Mouse (Mus musculus) embryo, embryonic 10.5 days (tissue): ENCODE results near the gene Ptpdc1.
A peak's percentile ranks its signal among the peaks of the same experiment; 100 is the strongest.

Experiments used
- DNase-seq: peaks from one replicate; pipeline ENCODE4 v3.0.0-alpha.2; 2015; ENCODE audit warnings: low spot score

The Ptpdc1 gene

DNA sequence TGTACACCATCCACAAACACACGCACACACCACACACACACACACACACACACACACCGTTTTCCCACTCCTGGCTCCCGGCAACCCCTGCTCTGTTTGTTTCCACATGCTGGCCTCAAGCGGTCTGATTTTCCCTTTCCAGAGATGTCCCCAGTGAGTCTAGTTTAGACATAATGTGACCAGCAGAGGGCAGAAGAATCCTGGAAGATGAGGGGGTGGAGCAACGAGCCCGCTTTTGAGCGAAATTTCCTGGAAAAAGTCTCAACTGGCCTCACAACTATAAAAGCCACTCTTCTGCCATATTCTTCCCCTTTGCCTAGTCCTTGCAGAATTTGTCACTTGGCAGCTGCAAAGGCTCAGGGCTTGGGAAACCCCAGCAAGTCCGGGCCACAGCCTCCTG lies 30.2 kb upstream of the Ptpdc1 start:
- peak; percentile 94 for DNase-seq

- DNase-seq = peak; percentile 84
Measured at GRCm38 (mm10) chr13:48653788-48654770, 28.6 kb upstream of the Ptpdc1 start.

DNA sequence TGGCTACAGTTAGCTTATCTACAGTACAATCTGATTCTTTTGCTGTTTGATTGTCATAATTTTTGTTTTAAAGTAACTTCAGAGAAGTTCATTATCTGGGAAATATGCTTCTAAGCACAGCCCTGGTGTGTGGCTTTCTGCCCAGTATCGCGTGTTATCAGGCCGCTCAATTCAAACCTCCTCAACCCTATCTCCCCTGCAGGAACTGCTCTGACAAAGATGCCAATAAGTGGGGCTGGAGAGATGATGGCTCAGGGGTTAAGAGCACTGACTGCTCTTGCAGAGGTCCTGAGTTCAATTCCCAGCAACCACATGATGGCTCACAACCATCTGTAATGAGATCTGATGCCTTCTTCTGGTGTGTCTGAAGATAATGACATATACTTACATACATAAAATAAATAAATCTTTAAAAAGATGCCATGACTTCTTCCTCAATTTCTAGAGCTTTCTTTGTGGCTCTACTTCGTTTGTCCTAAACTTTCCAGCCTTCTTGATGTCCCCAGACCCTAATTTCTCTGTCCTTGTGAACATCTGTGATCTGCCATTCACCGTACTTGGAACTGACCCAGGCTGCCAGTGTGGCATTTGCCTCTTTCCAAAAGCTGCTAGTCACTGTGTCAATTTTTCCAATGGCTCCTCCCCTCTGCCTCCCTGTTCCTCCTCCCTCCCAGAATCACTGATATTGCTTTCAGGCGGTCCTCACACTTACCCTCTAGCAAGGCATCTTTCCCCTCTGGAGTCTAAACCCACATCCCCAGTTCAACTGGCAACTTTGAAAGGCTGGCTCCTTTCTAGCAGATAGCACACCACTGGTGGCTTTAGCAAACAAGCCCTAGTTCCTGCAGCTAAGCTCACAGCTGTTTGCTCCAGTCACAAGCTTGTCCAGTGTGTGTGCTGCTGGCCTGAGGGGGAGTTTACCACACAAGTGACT lies 25.9 kb upstream of the Ptpdc1 start:
- no peak for DNase-seq

DNA sequence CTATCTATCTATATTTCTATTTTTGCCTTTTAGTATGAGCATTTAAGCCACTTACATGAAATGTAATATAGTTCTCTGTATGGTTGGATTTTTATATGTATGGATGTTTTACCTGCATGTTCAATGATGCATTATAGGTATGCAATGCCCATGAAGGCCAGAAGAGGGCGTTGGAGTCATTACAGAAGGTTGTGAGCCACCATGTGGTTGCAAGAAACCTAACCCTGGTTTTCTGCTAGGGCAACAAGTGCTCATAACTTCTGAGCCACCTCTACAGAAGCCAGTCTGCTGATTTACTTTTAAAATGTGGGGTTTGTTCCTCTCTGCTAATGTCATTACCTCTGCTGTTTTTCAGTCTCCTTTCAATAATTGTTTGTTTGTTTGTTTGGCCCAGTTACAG lies 25.2 kb upstream of the Ptpdc1 start:
- peak; percentile 67 for DNase-seq

GRCm38 (mm10) chr13:48646696-48647095 lies 21.2 kb upstream of the Ptpdc1 start:
- no peak for DNase-seq

GRCm38 (mm10) chr13:48643991-48644390 lies 18.5 kb upstream of the Ptpdc1 start:
- no peak for DNase-seq

- DNase-seq = no peak
Measured at GRCm38 (mm10) chr13:48643072-48643471, 17.6 kb upstream of the Ptpdc1 start.

GRCm38 (mm10) chr13:48639570-48639969 lies 14.1 kb upstream of the Ptpdc1 start:
- DNase-seq = peak; percentile 90

- DNase-seq = no peak
Measured at GRCm38 (mm10) chr13:48637706-48638105, 12.2 kb upstream of the Ptpdc1 start.

DNA sequence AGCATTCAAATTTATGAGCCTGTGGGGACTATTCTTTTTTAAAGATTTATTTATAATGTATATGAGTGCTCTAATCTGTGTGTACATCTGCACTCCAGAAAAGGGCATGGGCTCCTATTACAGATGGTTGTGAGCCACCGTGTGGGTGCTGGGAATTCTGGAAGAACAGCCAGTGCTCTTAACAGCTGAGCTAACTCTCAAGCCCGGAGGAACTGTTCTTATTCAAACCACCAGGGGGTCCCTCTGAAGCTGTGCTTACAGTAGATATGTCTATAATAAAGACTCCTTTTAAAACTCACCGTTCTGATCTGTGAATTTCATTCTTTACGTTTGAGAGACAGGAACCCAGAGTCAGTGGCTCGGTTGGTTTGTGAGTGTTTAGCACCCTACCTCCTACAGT lies 6.2 kb upstream of the Ptpdc1 start:
- no peak for DNase-seq

DNA sequence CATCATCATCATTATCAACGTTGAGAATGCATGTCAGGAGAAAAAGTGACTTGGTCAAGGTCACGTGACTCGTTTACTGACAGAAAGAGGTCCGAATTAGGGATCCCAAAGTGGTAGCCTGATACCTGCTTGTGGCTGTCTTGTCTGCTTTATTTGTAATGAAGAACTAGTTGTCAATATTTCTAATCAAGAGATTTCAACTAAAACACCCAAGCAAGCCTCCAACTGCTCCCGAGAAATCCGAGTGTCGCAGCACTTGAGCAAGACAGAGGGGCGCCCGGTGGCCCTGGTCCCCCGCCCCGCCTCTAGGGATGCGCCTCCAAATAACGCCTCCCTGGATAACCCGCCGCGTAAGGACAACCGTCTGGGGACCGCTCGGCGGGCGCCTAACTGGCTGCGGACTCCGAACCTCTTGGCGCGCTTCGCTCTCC lies 481 bp downstream of the Ptpdc1 start:
- DNase-seq = no peak

GRCm38 (mm10) chr13:48618890-48619289 lies 6.6 kb downstream of the Ptpdc1 start:
- DNase-seq = no peak

DNA sequence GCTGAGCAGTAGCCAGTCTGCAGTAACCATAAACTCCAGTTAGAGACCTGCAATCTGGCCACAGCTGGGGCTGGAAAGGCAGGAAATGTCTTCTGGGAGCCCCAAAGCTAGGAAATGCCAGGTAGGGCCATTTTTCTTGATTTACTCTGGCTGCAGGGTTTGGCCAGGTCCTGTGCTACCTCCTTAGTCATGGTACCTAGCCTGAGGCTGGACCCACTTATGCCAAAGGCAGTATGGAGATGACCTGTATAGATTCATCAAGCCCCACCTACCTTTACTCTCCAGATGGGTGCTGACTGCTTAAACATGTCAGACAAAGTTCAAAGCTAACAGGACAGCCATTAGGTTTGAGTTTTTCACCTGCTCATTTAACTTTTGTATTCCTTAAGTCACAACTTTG lies 7.7 kb downstream of the Ptpdc1 start:
- no peak for DNase-seq

GRCm38 (mm10) chr13:48614525-48614924 lies 10.9 kb downstream of the Ptpdc1 start:
- DNase-seq = no peak

GRCm38 (mm10) chr13:48609106-48609505 lies 16.4 kb downstream of the Ptpdc1 start:
- DNase-seq = no peak

GRCm38 (mm10) chr13:48604591-48604990 lies 20.9 kb downstream of the Ptpdc1 start:
- DNase-seq = no peak

DNA sequence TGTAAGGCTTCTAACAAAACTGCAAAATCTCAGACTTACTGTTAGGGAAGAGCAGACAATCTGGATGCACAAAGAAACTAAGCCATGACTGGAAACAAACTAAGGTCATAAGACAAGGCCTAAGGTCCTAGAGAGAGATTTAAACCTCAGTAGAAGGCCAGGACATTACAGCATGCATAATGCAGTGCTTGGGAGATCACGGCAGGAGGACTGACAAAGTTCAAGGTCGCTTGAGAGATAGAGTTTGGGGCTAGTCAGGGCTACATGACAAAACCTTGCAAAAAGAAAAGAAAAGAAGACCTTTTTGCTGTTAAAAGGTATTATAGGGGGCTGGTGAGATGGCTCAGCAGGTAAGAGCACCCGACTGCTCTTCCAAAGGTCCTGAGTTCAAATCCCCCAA lies 22.2 kb downstream of the Ptpdc1 start:
- no peak for DNase-seq

DNA sequence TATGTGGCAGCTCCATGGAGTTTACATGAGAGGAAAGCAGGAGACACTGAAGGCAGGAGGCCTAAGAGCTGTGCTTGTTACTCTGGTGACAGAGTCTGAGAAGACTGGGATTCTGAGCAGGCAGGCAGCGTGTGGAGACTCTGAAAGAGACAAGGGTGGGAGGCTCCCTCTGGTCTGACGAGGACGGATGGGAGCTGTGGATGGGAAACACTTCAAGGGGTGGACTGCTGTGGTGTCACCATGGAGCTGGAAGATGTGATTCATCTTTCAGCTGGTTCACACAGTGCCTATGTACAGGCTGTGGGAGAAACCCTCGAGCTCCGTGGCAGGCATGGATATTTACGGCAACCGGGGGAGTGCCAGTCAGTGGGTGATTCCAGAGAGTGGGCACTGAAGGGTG lies 30.9 kb downstream of the Ptpdc1 start:
- peak; percentile 28 for DNase-seq

DNA sequence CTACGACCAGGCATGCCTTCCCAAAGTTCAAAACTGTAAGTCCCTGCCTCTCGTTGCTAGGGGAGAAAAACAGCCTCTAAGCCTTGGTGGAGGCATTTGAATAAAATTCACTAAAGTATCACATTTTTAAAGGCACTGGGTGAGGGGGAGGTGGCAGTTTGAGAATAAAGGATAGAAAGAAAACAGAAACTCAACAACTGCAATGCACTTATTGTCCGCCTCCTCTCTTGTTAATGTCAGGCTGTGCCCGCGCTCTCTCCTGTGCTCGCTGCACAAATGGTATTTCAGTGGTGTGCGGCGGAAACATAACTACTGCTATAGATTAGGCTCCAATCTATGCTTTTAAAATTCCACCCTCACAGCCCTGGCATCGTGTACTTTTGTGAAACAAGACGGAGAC lies 31.4 kb downstream of the Ptpdc1 start:
- DNase-seq = peak; percentile 46

DNA sequence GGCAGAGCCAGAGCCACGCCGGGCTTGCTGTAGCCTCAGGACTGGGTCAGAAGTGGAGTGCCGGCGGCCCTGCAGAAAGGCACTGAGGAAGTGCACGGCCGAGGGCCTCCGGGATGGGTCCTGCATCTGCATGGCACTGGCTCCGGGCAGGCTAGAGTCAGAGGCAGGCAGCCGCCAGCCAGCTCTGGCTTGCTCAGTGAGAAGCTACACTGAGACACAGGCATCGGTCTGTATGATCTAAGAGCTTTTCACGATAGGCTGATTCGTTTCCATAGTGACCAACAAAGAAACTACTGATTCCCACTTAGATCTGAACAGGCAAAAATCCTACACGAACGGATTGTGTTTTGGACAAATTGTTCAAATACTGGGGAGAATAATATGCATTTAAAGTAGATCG lies 32.3 kb downstream of the Ptpdc1 start:
- peak; percentile 75 for DNase-seq

DNA sequence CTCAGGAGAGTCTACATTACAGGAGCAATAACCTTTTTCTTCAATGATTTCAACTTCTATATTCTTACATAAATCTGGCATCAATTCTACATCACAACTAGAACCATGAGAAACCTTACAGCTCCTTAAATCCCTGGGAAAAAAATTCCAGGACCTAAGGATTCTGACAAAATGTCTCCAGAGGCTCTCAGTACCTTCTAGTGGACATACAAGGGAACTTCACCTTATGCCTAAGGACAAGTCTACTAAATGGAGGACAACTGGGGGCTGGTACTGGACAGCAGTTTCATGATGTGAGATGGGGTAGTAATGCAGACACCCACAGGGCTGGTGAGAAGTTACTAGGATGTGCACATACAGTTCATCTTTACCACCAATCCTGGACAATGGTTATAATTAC lies 34.7 kb downstream of the Ptpdc1 start:
- no peak for DNase-seq

- no peak for DNase-seq
Measured at GRCm38 (mm10) chr13:48587354-48587753, 38.1 kb downstream of the Ptpdc1 start.

DNA sequence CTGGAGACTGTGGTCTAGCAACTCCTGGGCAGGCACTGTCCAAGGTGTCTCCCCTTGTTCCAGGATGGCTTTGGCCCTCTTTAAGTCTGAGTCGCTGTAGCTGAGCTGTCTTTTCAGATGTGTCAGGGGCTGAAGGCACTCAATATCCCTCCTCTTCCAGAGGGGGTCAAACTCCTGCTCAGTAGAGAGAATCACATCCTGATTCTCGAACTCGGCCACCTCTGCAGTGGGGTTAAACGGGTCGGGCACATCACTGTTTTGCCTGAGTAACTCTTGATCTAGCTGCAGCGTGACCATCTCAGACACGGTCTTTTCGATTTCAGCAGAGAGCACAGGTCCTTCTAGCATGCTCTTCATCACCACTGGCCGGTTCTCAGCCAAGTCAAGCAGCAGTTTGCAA lies 39.0 kb downstream of the Ptpdc1 start:
- DNase-seq = no peak
